Mouse (Mus musculus): ENCODE measurements at regions not wholly inside any gene's neighbourhood (a gene's known extent, or its start where the extent isn't known, plus 50 kb on each side); places are given as distances from the start of the nearest gene placed in this dataset.
"Not testable (repeated sequence)": the region's sequence is repeated elsewhere in the genome, so short reads cannot be mapped to it uniquely, and the experiment has no call there.

GRCm38 (mm10) chr8:20546401-20546800 is 68.3 kb upstream of the Gm21119 start:
- not testable (repeated sequence) for TF ChIP-seq CTCF, EP300 (IDR thresholded peaks at IDR 0.05; ENCODE audit: low read depth)
